Mouse (Mus musculus): ENCODE results near the gene Fam107a.

DNA sequence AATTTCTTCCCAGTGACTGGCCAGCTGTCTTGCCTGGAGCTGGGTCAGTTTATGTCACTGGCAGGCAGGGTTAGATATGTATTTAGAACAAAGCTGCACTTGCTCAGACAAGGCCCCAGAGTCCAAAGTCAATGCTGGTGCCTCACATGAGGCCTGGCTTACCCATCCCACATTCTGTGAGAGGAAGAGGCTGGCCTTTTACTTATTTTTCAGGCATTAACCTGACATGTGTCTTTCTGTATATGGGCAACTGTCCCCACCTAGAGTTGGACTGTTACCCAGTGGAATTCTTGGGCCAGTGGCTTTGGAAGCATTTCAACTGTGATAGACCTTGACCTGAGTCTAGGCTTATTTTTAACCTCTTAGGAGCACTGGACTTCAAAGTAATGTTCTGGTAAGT is 9.1 kb upstream of the Fam107a start:
- TF ChIP-seq POLR2A (IDR thresholded peaks at IDR 0.05; ENCODE audit: low read depth, low read length) (no peak), CTCF (IDR thresholded peaks at IDR 0.05; ENCODE audit: extremely low read depth, insufficient read length, insufficient replicate concordance, low read depth, low read length) (no peak)

Measured in small intestine, adult 2 months (tissue).